Mouse (Mus musculus) stomach, embryonic 14.5 days (tissue): ENCODE data around the gene E330021D16Rik. TPM values are rescaled to one million over a fixed set of nuclear protein-coding genes. Genes with fewer than 3 reads are reported as not detected.
A peak's percentile ranks its signal among the peaks of the same experiment; 100 is the strongest.

Source experiments
- ATAC-seq: fragments of 200-750 bp; cut with Nextera tagmentation; 2 replicates; pipeline ENCODE4 v1.8.0; 2017; ENCODE audit warnings: low read depth, moderate TSS enrichment; ENCODE audit not compliant: insufficient number of reproducible peaks, insufficient read depth, low FRiP score
- H3K27ac ChIP-seq: fragments of 300-500 bp; sonication (generic); 2 replicates; pipeline ENCODE4 v1.5.1; 2014; ENCODE audit warnings: mild to moderate bottlenecking, low read length, moderate library complexity, mixed read lengths
- H3K27me3 ChIP-seq: fragments of 300-500 bp; sonication (generic); 2 replicates; pipeline ENCODE4 v1.6.1; 2014; ENCODE audit warnings: low read length, control low read depth, mixed read lengths; ENCODE audit not compliant: control insufficient read depth, insufficient read depth
- H3K36me3 ChIP-seq: fragments of 300-500 bp; sonication (generic); 2 replicates; pipeline ENCODE4 v1.6.1; 2014; ENCODE audit warnings: mild to moderate bottlenecking, control low read depth, low read length, moderate library complexity, mixed read lengths; ENCODE audit not compliant: control insufficient read depth, insufficient read depth
- H3K4me1 ChIP-seq: fragments of 300-500 bp; sonication (generic); 2 replicates; pipeline ENCODE4 v1.6.1; 2014; ENCODE audit warnings: low read length, control low read depth, mixed read lengths; ENCODE audit not compliant: control insufficient read depth, insufficient read depth
- H3K4me2 ChIP-seq: fragments of 300-500 bp; sonication (generic); replicated peaks from 2 replicates; pipeline ENCODE4 v1.6.1; 2014; ENCODE audit warnings: low read depth, low read length, control low read depth
- H3K4me3 ChIP-seq: fragments of 300-500 bp; sonication (generic); 2 replicates; pipeline ENCODE4 v1.5.1; 2014; ENCODE audit warnings: low read depth, low read length, control low read depth
- H3K9ac ChIP-seq: fragments of 300-500 bp; sonication (generic); replicated peaks from 2 replicates; pipeline ENCODE4 v1.6.1; 2014; ENCODE audit warnings: low read depth, mild to moderate bottlenecking, control low read depth, low read length, moderate library complexity, mixed read lengths
- H3K9me3 ChIP-seq: fragments of 300-500 bp; sonication (generic); 2 replicates; pipeline ENCODE4 v1.6.1; 2016; ENCODE audit warnings: low read depth, low read length, control low read depth; ENCODE audit not compliant: control insufficient read depth
- WGBS: fragments of 180-500 bp; shearing (Covaris S2); extraction: QIAGEN DNeasy Blood & Tissue Kit; methylation state at CpG from one replicate; pipeline ENCODE4 v1.1.7; 2014; 5-methylcytosine and 5-hydroxymethylcytosine counted together
- polyA plus RNA-seq: library from polyadenylated mRNA; unstranded; fragments of >200 nt; fragmentation: Nextera tagmentation; extraction: Ambion mirVana; gene quantifications from 2 replicates; pipeline ENCODE4 v1.2.1, GENCODE M21; 2014

Gene E330021D16Rik
- 0.36 TPM in 2 replicates for polyA plus RNA-seq

DNA sequence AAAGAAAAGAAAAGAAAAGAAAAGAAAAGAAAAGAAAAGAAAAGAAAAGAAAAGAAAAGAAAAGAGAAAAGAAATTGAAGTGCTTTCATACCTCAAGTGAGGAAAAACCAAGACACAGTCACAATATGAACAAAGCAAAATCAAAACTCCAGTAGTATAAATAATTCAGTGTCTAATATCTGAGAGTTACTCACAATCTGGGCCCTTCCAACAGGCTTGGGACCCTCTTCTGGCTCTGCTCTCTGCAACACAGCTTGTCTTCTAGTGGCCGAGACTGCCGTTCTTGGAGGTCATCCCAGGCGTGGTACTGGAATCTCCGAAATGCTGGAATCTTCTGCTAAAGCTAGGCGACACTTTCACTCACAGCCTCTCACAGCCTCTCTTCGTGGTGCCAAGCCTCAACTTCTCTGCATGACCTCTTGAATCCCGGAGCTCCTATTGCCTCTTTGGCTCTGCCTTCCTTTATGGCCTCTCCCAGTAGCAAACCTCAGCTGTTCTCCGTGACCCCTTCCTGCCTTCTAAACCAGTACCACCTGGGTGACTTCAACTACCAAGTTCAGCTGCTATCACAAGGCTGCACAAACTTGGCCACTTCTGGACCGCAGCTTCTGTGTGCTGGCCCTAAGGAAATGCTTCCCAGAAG, at the start of gene E330021D16Rik:
TSS of gene E330021D16Rik (minus strand) at position 437 of the 643 bp plus-strand sequence.
- WGBS: 84% methylated on average over 9 of the region's 9 CpGs
- Histone ChIP-seq H3K27me3 (no peaks in the 10 kb centered on the region), H3K4me1 (no peaks in the 10 kb centered on the region), H3K27ac (no peak within 1 kb of the TSS), H3K9ac (no peak within 1 kb of the TSS), H3K9me3 (no peaks in the 10 kb centered on the region), H3K4me3 (no peak within 1 kb of the TSS), H3K4me2 (no peak within 1 kb of the TSS), H3K36me3 (no peaks in the 10 kb centered on the region)
- no peak for ATAC-seq

DNA sequence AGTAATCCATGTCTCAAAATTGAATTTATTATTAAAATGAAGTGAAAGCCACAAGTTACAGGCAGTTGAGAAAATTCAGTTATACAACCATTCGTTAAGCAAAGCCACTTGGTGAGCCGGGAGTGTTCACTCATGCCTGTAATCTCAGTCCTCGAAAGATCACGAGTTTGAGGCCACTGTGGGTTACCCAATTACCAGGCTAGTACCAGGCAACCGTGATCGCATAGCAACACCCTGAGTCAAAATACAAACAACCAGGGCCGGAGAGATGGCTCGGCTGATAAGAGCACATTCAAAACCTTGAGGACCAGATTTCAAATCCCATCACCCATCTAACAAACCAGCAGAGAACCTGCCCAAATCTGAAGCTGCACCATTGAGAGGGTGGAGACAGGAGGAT, 49.7 kb upstream of the E330021D16Rik start:
- no peaks in the 10 kb centered on the region for H3K27me3 ChIP-seq
- H3K9ac ChIP-seq: no peak overlapping the region
- H3K4me3 ChIP-seq: no peak overlapping the region
- no peak overlapping the region for H3K27ac ChIP-seq
- peaks cover 3% of the 10 kb centered on the region; the same call in 1 of the 2 replicates for H3K9me3 ChIP-seq
- 89% methylated on average over 8 of the region's 8 CpGs for WGBS
- no peak overlapping the region for H3K4me2 ChIP-seq
- no peak for ATAC-seq
- H3K36me3 ChIP-seq: no peaks in the 10 kb centered on the region
- H3K4me1 ChIP-seq: peaks cover 26% of the 10 kb centered on the region

DNA sequence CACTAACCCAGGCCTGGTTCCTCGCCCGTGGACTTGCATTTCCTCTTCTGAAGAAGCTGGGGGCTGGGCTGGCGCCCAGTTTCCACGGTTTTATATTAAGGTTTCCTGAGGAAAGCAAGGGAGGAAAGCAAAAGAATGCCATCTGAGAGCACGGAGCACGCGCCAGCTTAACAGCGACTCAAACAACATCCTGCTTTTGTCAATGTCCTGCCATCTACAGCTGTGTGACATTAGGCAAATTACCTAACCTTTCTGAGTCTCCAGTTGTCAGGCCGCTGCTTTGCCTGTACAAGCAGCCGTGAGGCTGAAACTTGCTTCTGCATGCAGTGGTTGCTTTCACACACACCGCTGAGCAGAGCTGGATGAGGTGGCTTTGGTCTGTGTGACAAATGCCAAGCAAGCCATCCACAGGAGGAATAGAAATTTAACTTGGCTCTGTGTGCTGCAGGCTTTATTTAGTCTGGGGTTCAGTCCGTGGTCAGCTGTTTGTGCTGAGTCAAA, 48.8 kb upstream of the E330021D16Rik start:
- no peak for ATAC-seq
- no peak overlapping the region for H3K9ac ChIP-seq
- 48% methylated on average over 12 of the region's 12 CpGs for WGBS
- 0 out of 2 replicates have a peak, but pooled peaks cover 3% of the 10 kb centered on the region for H3K9me3 ChIP-seq
- no peak overlapping the region for H3K4me2 ChIP-seq
- H3K4me1 ChIP-seq: peaks cover 18% of the 10 kb centered on the region
- no peak overlapping the region for H3K4me3 ChIP-seq
- H3K36me3 ChIP-seq: no peaks in the 10 kb centered on the region
- 0 out of 2 replicates have a peak overlapping the region, but pooled peaks have one; percentile 7 for H3K27ac ChIP-seq
- no peaks in the 10 kb centered on the region for H3K27me3 ChIP-seq

DNA sequence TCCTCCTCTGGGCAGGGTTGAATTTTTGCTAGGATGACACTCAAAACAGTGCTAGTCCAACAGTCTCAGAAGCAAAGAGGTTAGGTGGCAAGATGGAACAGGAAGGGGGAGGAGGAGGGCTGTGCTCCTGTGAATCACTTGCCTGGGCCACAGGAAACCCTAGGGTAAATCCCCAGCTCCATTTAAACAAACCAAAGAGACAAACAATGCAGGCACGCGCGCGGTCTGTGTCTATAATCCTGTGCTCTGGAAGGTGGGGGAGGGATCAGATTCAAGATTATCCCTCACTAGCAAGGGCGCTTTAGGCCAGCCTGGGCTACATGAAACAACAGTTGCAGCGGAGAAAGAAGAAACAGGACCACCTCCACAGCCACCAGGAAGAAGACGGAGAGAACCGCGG, 48.1 kb upstream of the E330021D16Rik start:
- no peak overlapping the region for H3K27ac ChIP-seq
- WGBS: 62% methylated on average over 9 of the region's 9 CpGs

DNA sequence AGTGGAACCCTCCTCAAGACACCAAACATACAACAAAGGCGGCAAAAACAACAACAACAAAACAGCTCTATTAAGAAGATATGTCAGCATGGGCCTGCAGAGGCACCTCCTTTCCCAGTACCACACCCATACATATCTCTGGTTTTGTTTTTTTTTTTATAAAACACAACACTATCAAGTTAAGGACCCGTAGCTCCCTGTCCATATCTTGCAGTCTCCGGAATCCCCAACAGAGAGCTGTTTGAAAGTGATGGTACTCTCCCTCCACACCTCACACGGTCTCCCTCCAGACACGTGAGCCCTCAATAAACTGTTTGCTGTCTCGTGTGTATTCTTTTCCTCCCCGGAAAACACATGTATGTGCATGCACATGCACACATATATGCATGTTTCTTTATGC, 43.8 kb upstream of the E330021D16Rik start:
- no peak overlapping the region for H3K4me3 ChIP-seq
- no peaks in the 10 kb centered on the region for H3K27me3 ChIP-seq
- no peak for ATAC-seq
- H3K27ac ChIP-seq: no peak overlapping the region
- no peaks in the 10 kb centered on the region for H3K36me3 ChIP-seq
- WGBS: 79% methylated on average over 7 of the region's 7 CpGs
- H3K4me1 ChIP-seq: 0 out of 2 replicates have a peak, but pooled peaks cover 5% of the 10 kb centered on the region
- H3K9ac ChIP-seq: no peak overlapping the region
- H3K9me3 ChIP-seq: no peaks in the 10 kb centered on the region
- no peak overlapping the region for H3K4me2 ChIP-seq

More for the DNA sequence above, 48.1 kb upstream of the E330021D16Rik start:
- Histone ChIP-seq H3K4me2 (no peak overlapping the region), H3K4me1 (0 out of 2 replicates have a peak, but pooled peaks cover 14% of the 10 kb centered on the region), H3K9me3 (0 out of 2 replicates have a peak, but pooled peaks cover 3% of the 10 kb centered on the region), H3K27me3 (no peaks in the 10 kb centered on the region), H3K9ac (no peak overlapping the region), H3K36me3 (no peaks in the 10 kb centered on the region), H3K4me3 (no peak overlapping the region)
- no peak for ATAC-seq

DNA sequence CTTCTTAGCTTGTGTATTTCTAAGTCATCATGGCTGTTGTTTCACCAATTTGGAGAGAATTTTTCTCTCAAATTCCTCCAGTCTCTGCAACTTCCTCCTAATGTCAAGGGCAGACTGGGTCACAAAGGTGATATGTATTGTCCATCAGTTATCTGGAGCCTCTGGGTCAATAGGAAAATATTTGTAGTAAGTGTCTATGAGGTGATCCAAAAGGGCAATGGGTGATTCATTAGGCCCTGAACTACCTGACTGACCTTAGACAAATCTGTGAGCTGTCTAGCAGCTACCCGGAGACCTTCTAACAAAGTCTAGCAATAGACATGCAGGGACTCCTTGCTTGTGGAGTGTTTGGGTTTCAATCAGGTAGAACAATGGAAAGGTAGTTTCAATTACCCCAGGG, 40.9 kb upstream of the E330021D16Rik start:
- no peak overlapping the region for H3K9ac ChIP-seq

DNA sequence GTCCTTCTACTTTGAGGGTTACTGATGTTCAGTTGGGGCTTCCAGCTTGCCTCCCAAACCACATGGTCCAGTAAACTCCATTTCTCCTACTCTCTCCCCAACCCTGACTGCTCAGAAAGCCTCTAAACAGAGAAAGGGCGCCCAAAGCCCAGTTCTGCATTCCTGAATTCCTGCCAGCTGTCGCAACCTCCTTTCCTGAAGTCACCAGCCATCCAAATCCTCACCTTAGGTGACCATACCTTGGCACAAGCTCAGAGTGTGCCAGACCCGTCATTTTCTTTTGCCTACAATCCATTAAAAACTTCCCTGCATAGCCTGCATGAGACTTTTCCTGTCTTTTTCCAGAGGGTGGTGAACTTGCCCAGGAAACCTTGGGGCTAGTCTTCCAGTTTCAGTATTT, 40.3 kb upstream of the E330021D16Rik start:
- ATAC-seq: no peak
- Histone ChIP-seq H3K4me3 (no peak overlapping the region), H3K27ac (no peak overlapping the region), H3K27me3 (no peaks in the 10 kb centered on the region), H3K9ac (no peak overlapping the region), H3K36me3 (no peaks in the 10 kb centered on the region), H3K4me1 (no peaks in the 10 kb centered on the region), H3K4me2 (no peak overlapping the region), H3K9me3 (no peaks in the 10 kb centered on the region)
- WGBS: 81% methylated on average over 3 of the region's 3 CpGs

More for the DNA sequence above, 40.9 kb upstream of the E330021D16Rik start:
- H3K36me3 ChIP-seq: no peaks in the 10 kb centered on the region
- no peaks in the 10 kb centered on the region for H3K9me3 ChIP-seq
- no peak overlapping the region for H3K4me2 ChIP-seq
- no peaks in the 10 kb centered on the region for H3K27me3 ChIP-seq
- WGBS: 39% methylated on average over 1 of the region's 1 CpGs
- H3K4me1 ChIP-seq: no peaks in the 10 kb centered on the region
- no peak for ATAC-seq
- H3K27ac ChIP-seq: no peak overlapping the region
- H3K4me3 ChIP-seq: no peak overlapping the region

DNA sequence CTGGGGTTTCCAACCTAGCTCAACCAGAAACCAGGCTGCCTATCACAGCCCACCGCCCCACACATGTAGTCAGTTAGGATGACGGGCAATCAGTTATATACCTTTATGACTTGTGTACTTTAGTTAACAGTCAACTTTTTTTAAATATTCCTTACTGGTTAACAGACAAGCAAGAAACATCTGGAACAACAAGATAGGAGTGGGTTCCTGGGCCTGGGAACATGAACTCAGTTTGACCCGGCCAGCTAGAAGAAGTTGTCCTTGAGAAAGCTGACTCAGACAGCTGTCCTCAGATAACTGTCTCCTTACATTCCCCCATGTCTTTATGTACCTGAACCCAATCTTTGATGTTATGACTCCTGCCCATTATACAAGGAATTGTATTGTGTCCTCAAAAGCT, 37.3 kb upstream of the E330021D16Rik start:
- 84% methylated on average over 3 of the region's 3 CpGs for WGBS
- Histone ChIP-seq H3K4me3 (no peak overlapping the region), H3K9ac (no peak overlapping the region), H3K9me3 (no peaks in the 10 kb centered on the region), H3K36me3 (no peaks in the 10 kb centered on the region), H3K4me1 (peaks cover 3% of the 10 kb centered on the region; the same call in 1 of the 2 replicates), H3K27ac (no peak overlapping the region), H3K27me3 (no peaks in the 10 kb centered on the region), H3K4me2 (no peak overlapping the region)
- no peak for ATAC-seq
